Mouse (Mus musculus) ES-E14 (cell line): ENCODE data around the gene Clybl.

Experiments
- CHD2 ChIP-seq: IDR thresholded peaks from 2 replicates; pipeline ENCODE4 v1.6.1; 2014; ENCODE audit warnings: mild to moderate bottlenecking, low read depth, low read length, inconsistent platforms
- ZC3H11A ChIP-seq: IDR thresholded peaks from 2 replicates; pipeline ENCODE4 v1.6.1; 2012; ENCODE audit warnings: low read depth, mild to moderate bottlenecking, inconsistent platforms, low read length, borderline replicate concordance

DNA sequence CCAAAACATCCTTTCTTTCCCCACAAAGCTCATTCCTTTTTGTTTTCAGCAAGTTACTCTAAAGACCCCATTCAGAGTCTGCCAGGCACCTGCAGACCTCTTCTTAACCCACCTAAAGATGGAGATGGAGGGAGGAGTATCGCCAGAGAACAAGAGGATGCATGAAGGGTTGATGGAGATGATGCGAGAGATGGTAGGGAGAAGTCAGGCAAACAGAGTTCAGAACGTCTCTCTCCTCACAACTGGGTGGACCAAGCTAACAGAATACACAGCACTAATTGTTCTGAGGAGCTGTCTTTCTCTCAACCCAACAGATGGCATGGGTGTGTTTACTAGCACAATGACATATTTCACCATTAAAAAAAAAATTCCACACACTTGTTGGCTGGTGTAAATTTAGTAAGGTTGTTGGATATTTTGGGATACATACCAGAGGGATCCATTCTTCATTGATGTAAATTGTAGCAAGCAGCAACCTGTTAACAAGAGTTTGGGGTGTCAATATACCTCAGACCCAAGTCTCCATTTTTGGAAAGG, 186.4 kb downstream of the Clybl start:
- TF ChIP-seq ZC3H11A (no peak), CHD2 (no peak)
